Mouse (Mus musculus) hindbrain, embryonic 14.5 days (tissue): Measurements from ENCODE around the gene Dock6. TPM values are rescaled to one million over a fixed set of nuclear protein-coding genes. Genes with fewer than 3 reads are reported as not detected.
"Not testable (repeated sequence)": the region's sequence is repeated elsewhere in the genome, so short reads cannot be mapped to it uniquely, and the experiment has no call there.

ENCODE experiments used
- ATAC-seq: fragments of 200-750 bp; cut with Nextera tagmentation; 2 replicates; pipeline ENCODE4 v1.8.0; 2017; ENCODE audit warnings: moderate number of reproducible peaks, mild to moderate bottlenecking, moderate TSS enrichment, moderate library complexity; ENCODE audit not compliant: low FRiP score
- DNase-seq: peaks from one replicate; pipeline ENCODE4 v3.0.0-alpha.2; 2015; ENCODE audit warnings: low spot score
- H3K27ac ChIP-seq: fragments of 300-500 bp; sonication (generic); 2 replicates; pipeline ENCODE4 v1.5.1; 2014; ENCODE audit warnings: mild to moderate bottlenecking, moderate library complexity
- H3K27me3 ChIP-seq: fragments of 300-500 bp; sonication (generic); 2 replicates; pipeline ENCODE4 v1.6.1; 2014; ENCODE audit warnings: mild to moderate bottlenecking, low read length, mixed read lengths; ENCODE audit not compliant: control insufficient read depth, insufficient read depth
- H3K36me3 ChIP-seq: fragments of 300-500 bp; sonication (generic); replicated peaks from 2 replicates; pipeline ENCODE4 v1.6.1; 2014; ENCODE audit not compliant: control insufficient read depth, insufficient read depth
- H3K4me1 ChIP-seq: fragments of 300-500 bp; sonication (generic); replicated peaks from 2 replicates; pipeline ENCODE4 v1.6.1; 2014; ENCODE audit warnings: antibody characterized with exemption, low read length, mixed read lengths; ENCODE audit not compliant: control insufficient read depth, insufficient read depth
- H3K4me2 ChIP-seq: fragments of 300-500 bp; sonication (generic); replicated peaks from 2 replicates; pipeline ENCODE4 v1.6.1; 2014; ENCODE audit warnings: mild to moderate bottlenecking, moderate library complexity
- H3K4me3 ChIP-seq: fragments of 300-500 bp; sonication (generic); replicated peaks from 2 replicates; pipeline ENCODE4 v1.5.1; 2014; ENCODE audit warnings: mild to moderate bottlenecking, low read length
- H3K9ac ChIP-seq: fragments of 300-500 bp; sonication (generic); 2 replicates; pipeline ENCODE4 v1.6.1; 2014
- H3K9me3 ChIP-seq: fragments of 300-500 bp; sonication (generic); 2 replicates; pipeline ENCODE4 v1.6.1; 2016; ENCODE audit warnings: low read length; ENCODE audit not compliant: control insufficient read depth
- WGBS: fragments of 180-500 bp; shearing (Covaris S2); extraction: QIAGEN DNeasy Blood & Tissue Kit; methylation state at CpG from one replicate; pipeline ENCODE4 v1.1.7; 2014; 5-methylcytosine and 5-hydroxymethylcytosine counted together
- polyA plus RNA-seq: library from polyadenylated mRNA; unstranded; fragments of >200 nt; fragmentation: Nextera tagmentation; extraction: Ambion mirVana; gene quantifications from 2 replicates; pipeline ENCODE4 v1.2.1, GENCODE M21; 2014

Gene Dock6
- polyA plus RNA-seq, 1 experiment from 2014 or later: 18.0 TPM

GRCm38 (mm10) chr9:21784517-21785307, 67.7 kb downstream of the Dock6 start:
- Histone ChIP-seq H3K36me3 (no peaks in the 10 kb centered on the region), H3K9ac (no peak overlapping the region), H3K4me2 (no peak overlapping the region), H3K27me3 (no peaks in the 10 kb centered on the region), H3K4me3 (no peak overlapping the region), H3K27ac (no peak overlapping the region), H3K9me3 (no peaks in the 10 kb centered on the region), H3K4me1 (no peaks in the 10 kb centered on the region)
- ATAC-seq (no peak), DNase-seq (no peak)
- WGBS: 89% methylated on average over 7 of the region's 7 CpGs

- no peak overlapping the region for H3K4me3 ChIP-seq
- H3K4me1 ChIP-seq: no peaks in the 10 kb centered on the region
- WGBS: 86% methylated on average over 15 of the region's 15 CpGs
- DNase-seq (no peak), ATAC-seq (no peak)
- no peaks in the 10 kb centered on the region for H3K36me3 ChIP-seq
- no peaks in the 10 kb centered on the region for H3K27me3 ChIP-seq
- no peak overlapping the region for H3K27ac ChIP-seq
- H3K9me3 ChIP-seq: no peaks in the 10 kb centered on the region
- no peak overlapping the region for H3K9ac ChIP-seq
- H3K4me2 ChIP-seq: no peak overlapping the region
These were observed 70.6 kb downstream of the Dock6 start for GRCm38 (mm10) chr9:21781657-21782468.

- no peak overlapping the region for H3K9ac ChIP-seq
- whole genome bisulfite sequencing: 91% methylated on average over 3 of the region's 3 CpGs
- no peaks in the 10 kb centered on the region for H3K36me3 ChIP-seq
- no peaks in the 10 kb centered on the region for H3K27me3 ChIP-seq
- no peak overlapping the region for H3K4me2 ChIP-seq
- DNase-seq (no peak), ATAC-seq (no peak)
- no peak overlapping the region for H3K27ac ChIP-seq
- no peak overlapping the region for H3K4me3 ChIP-seq
- no peaks in the 10 kb centered on the region for H3K9me3 ChIP-seq
- no peaks in the 10 kb centered on the region for H3K4me1 ChIP-seq
These were observed 74.7 kb downstream of the Dock6 start for GRCm38 (mm10) chr9:21777726-21778125.

- Histone ChIP-seq H3K27ac (no peak overlapping the region), H3K4me2 (no peak overlapping the region), H3K9me3 (no peaks in the 10 kb centered on the region), H3K4me1 (no peaks in the 10 kb centered on the region; the same call in 1 of the 2 replicates), H3K27me3 (no peaks in the 10 kb centered on the region), H3K4me3 (no peak overlapping the region), H3K36me3 (no peaks in the 10 kb centered on the region), H3K9ac (no peak overlapping the region)
- DNase-seq (no peak), ATAC-seq (no peak)
- WGBS: 90% methylated on average over 16 of the region's 16 CpGs
These were observed 78.1 kb downstream of the Dock6 start for GRCm38 (mm10) chr9:21774353-21774752.

GRCm38 (mm10) chr9:21773396-21773795, 79.0 kb downstream of the Dock6 start:
- not testable (repeated sequence) for H3K4me2 ChIP-seq, DNase-seq, H3K27ac ChIP-seq, H3K36me3 ChIP-seq, H3K9ac ChIP-seq, H3K4me1 ChIP-seq, H3K9me3 ChIP-seq, ATAC-seq, H3K4me3 ChIP-seq, H3K27me3 ChIP-seq
- WGBS: 81% methylated on average over 5 of the region's 5 CpGs

- Histone ChIP-seq H3K9me3 (no peaks in the 10 kb centered on the region), H3K4me2 (no peak overlapping the region), H3K27me3 (no peaks in the 10 kb centered on the region), H3K4me1 (peaks cover 12% of the 10 kb centered on the region), H3K27ac (no peak overlapping the region), H3K36me3 (no peaks in the 10 kb centered on the region), H3K9ac (no peak overlapping the region), H3K4me3 (no peak overlapping the region)
- WGBS: 70% methylated on average over 26 of the region's 26 CpGs
- DNase-seq (no peak), ATAC-seq (no peak; the same call in 1 of the 2 replicates)
These were observed 82.8 kb downstream of the Dock6 start for GRCm38 (mm10) chr9:21769558-21770183.

- Histone ChIP-seq H3K27ac (peak overlapping the region; percentile 51), H3K27me3 (no peaks in the 10 kb centered on the region), H3K4me3 (no peak overlapping the region), H3K9me3 (no peaks in the 10 kb centered on the region), H3K9ac (no peak overlapping the region), H3K36me3 (no peaks in the 10 kb centered on the region), H3K4me2 (no peak overlapping the region), H3K4me1 (peaks cover 12% of the 10 kb centered on the region)
- no peak for DNase-seq
- peak; percentile 43; the same call in 1 of the 2 replicates for ATAC-seq
- 33% methylated on average over 13 of the region's 13 CpGs for WGBS
These were observed 83.7 kb downstream of the Dock6 start for GRCm38 (mm10) chr9:21768511-21769411.

GRCm38 (mm10) chr9:21767896-21768295, 84.5 kb downstream of the Dock6 start:
- 75% methylated on average over 11 of the region's 11 CpGs for WGBS
- Histone ChIP-seq H3K9me3 (no peaks in the 10 kb centered on the region), H3K4me1 (peaks cover 12% of the 10 kb centered on the region), H3K27ac (peak overlapping the region; percentile 51), H3K4me2 (no peak overlapping the region), H3K9ac (no peak overlapping the region), H3K36me3 (no peaks in the 10 kb centered on the region), H3K27me3 (no peaks in the 10 kb centered on the region), H3K4me3 (no peak overlapping the region)
- no peak for ATAC-seq
- DNase-seq: no peak
